Mouse (Mus musculus): Measurements from ENCODE around the gene March2.

DNA sequence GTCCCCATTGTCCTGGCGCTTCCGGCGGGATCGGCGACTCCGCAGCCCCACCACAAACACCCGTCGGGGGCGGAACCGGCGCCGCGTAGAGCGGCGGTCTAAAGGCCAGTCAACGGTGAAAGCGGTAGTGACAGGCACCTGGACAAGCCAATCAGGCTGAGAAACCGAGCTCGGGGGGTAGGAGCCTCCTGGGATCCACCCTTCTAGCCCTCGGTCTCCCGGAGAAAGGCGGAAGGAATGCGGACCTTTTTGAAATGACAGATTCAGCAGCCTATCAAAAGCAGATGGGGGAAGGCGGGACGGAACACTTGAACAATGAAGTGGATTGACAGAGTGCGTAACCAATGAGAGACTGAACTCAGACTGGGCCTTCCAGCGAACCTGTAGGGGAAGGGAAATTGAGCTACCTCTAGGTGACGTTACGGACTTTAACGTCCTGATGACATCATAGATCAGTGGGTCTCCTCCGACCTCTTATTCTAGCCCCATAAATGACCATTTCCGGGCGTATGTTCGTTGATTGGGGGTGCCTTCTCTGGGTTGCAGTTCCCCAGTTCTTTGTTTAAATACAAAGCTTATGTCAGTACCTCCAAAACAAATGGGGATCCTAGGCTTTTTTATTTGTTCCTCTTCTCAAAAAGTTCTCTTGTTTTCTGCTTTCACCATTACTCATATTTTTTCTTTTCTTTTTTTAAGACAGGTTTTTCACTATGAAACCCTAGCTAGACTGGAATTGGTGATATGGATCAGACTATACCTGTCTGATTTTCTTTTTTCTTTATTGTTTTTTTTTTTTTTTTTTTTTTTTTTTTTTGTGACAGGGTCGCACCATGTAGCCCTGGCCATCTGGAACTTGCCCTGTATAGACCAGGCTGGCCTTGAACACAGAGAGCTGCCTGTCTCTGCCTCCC, 42.0 kb upstream of the March2 start, which contains the start of gene Rab11b:
- TF ChIP-seq CTCF (IDR thresholded peaks at IDR 0.05; ENCODE audit: low read depth) (peak; percentile 16; the same call in 1 of the 2 replicates), EP300 (IDR thresholded peaks at IDR 0.05; ENCODE audit: low read depth) (peak; percentile 58; the same call in 1 of the 2 replicates)
